Mouse (Mus musculus) layer of hippocampus, adult 11-12 months (tissue): ENCODE measurements at regions not wholly inside any gene's neighbourhood (a gene's known extent, or its start where the extent isn't known, plus 50 kb on each side); places are given as distances from the start of the nearest gene placed in this dataset.

ENCODE experiments used
- DNase-seq: peaks from one replicate; pipeline ENCODE4 v3.0.0; 2022; ENCODE audit warnings: low spot score

- no peak for DNase-seq
Observed at GRCm38 (mm10) chr2:149725932-149726331, 103.1 kb upstream of the Syndig1 start.

DNA sequence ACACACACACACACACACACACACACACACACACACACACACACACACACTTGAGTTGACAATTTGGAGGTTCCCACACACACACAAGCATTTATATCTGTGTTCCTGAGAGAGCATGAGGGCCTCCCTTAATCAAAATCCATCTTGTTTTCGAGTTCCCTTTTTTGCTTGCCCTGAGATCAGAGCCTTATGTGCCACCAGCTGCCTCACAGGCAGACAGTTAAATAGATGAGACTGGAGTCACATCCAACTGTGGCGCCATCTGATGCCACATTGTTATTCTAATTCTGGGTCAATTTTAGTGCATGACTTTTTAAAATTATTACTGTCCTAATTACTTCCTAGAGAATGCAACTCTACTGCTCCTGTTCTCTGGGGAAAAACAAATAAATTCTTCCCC, 91.2 kb upstream of the Syndig1 start:
- DNase-seq, result peak; percentile 40

GRCm38 (mm10) chr2:149739886-149740285, 89.1 kb upstream of the Syndig1 start:
- peak; percentile 10 for DNase-seq

DNA sequence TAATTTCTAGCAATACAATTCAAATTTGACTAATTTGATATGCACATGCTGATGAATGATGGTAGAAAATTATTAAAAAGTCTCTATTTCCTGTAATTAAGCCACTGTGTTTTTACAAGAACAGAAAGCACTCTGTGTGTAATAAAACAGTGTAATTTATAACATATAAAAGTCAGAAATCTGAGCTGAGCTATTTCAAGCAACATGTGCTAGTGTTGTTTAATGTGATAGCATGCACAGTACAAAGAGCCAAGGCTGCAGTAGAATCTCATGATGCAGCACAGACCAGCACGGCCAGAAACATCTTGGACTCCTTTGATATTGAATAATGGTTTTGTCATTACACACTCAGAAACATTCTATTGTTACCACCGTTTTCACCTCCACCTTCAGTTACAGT, 86.3 kb upstream of the Syndig1 start:
- DNase-seq, result no peak

- DNase-seq, result no peak
Observed at GRCm38 (mm10) chr2:149748240-149748822, 80.7 kb upstream of the Syndig1 start.

DNA sequence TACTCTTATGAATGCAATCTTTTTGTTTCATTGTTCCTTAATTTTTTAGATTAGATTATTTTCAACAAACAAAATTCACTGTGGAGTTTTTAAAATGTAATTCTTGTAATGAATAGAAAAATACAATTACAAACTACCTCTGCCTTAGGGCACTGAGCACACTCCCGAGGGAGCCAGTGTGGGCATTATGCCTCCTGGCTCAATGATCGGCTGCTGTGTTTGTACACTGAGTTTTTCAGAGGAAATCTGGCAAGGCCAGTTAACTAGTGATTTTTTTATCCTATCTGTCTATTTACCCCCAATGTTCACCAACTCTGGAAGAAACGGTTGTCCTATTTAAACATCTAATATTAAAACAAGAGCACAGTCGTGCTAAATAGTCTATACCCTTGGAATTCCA, 69.9 kb upstream of the Syndig1 start:
- DNase-seq, result no peak

GRCm38 (mm10) chr2:149763864-149764263, 65.1 kb upstream of the Syndig1 start:
- no peak for DNase-seq

- DNase-seq, result no peak
Observed at GRCm38 (mm10) chr2:149768027-149768426, 61.0 kb upstream of the Syndig1 start.

DNA sequence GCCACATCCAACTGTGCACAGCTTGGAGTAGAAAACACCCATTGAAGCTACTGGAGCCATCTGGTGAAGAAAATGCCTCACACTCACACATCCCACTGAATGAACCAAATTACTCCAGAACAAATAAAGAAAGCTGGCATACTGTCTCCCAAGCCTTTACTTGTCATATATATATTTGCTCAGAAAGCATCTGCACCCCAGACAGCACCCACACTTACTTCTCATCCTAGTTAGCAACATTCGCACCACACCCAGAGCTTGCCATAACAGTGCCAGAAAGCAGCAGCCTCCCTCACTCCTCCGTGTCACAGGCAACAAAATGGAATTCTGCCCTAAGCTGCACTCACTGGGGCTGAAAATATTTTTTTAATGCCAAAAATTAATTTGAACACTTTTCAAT, 60.5 kb upstream of the Syndig1 start:
- DNase-seq, result peak; percentile 64

DNA sequence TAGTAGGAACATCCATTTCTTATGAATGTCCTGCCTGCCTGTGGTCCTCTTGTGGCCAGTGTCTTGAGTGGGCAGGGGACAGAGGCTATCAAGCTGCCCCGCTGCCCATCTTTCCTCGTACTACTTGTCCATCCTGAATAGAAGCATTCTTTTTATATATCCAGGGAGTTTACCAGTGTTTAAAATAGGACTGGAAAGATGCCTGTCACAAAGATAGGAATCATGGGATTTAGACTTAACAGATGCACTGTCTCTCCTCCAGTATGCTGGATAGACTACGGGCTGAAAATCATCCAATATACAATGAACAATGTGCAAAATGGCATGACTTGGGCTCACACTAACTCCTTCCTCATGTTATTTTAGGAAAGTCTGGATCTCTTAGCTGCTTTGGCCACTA, 51.7 kb upstream of the Syndig1 start:
- no peak for DNase-seq
